Mouse (Mus musculus): ENCODE measurements around the gene Stat1. TPM values are rescaled to one million over a fixed set of nuclear protein-coding genes. Genes with fewer than 3 reads are reported as not detected.
A peak's percentile ranks its signal among the peaks of the same experiment; 100 is the strongest.

Stat1 gene
- polyA plus RNA-seq, 1 experiment from 2014 or later = 25.1 TPM

DNA sequence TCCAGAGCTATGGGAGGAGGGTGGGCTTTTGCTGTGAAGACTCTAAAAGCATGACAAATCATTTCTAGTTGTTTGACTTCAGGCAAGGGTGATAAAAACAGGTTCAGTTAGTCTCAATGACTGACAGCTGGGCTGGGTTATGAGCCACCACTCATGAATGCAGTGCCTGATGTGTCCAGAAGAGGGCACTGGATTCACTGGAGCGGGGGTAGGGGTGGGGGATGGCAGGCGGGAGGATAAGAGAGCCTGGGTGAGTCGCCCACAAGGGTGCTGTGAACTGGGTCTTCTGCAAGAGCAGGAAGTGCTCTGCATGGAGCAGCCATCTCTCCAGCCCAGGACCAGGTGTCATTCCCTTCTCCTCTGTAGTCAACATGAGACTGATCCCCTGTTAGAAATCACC lies 50.8 kb downstream of the Stat1 start:
- WGBS = 15% methylated on average over 3 of the region's 3 CpGs
- H3K4me2 ChIP-seq = no peak overlapping the region
- no peaks in the 10 kb centered on the region for H3K36me3 ChIP-seq
- no peak overlapping the region for H3K27ac ChIP-seq
- no peaks in the 10 kb centered on the region for H3K27me3 ChIP-seq (replicated peaks)
- H3K4me1 ChIP-seq = 0 out of 2 replicates have a peak, but pooled peaks cover 5% of the 10 kb centered on the region
- no peak overlapping the region for H3K4me3 ChIP-seq (replicated peaks)
- H3K9me3 ChIP-seq = no peaks in the 10 kb centered on the region
- ATAC-seq (ENCODE audit: insufficient read depth, low FRiP score, low read depth) = peak; percentile 60
- H3K9ac ChIP-seq = no peak overlapping the region

DNA sequence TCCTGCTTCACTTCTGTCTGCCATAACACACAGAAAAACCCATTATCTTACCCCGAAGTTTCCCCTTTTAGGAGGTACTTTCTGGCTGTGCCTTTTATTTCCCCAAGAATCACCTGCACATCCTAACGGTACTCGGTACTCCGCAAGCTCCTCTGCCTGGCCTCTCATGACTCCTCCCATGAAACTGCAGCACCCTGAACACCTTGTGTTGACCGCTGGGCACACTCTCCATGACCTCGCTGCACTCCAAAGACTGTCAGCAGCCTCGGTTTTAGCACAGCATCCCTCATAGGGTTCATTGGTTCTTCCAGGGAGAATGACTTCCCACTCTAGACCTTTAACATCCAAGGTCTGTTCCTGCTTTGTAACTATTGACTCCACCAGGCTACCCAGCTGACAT lies 51.5 kb downstream of the Stat1 start:
- no peak for ATAC-seq (ENCODE audit: insufficient read depth, low FRiP score, low read depth)
- H3K9ac ChIP-seq = no peak overlapping the region
- no peak overlapping the region for H3K4me3 ChIP-seq (replicated peaks)
- no peaks in the 10 kb centered on the region for H3K36me3 ChIP-seq
- H3K4me1 ChIP-seq = 0 out of 2 replicates have a peak, but pooled peaks cover 5% of the 10 kb centered on the region
- no peak overlapping the region for H3K4me2 ChIP-seq
- H3K9me3 ChIP-seq = no peaks in the 10 kb centered on the region
- no peak overlapping the region for H3K27ac ChIP-seq
- no peaks in the 10 kb centered on the region for H3K27me3 ChIP-seq (replicated peaks)
- WGBS = 72% methylated on average over 7 of the region's 7 CpGs

- Histone ChIP-seq H3K27ac (no peak overlapping the region), H3K9me3 (no peaks in the 10 kb centered on the region), H3K9ac (no peak overlapping the region), H3K36me3 (no peaks in the 10 kb centered on the region), H3K4me1 (0 out of 2 replicates have a peak, but pooled peaks cover 5% of the 10 kb centered on the region), H3K27me3 (replicated peaks) (no peaks in the 10 kb centered on the region), H3K4me3 (replicated peaks) (no peak overlapping the region), H3K4me2 (no peak overlapping the region)
- WGBS = 52% methylated on average over 8 of the region's 8 CpGs
- no peak for ATAC-seq (ENCODE audit: insufficient read depth, low FRiP score, low read depth)
Measured at GRCm38 (mm10) chr1:52171271-52171670, 52.0 kb downstream of the Stat1 start.

DNA sequence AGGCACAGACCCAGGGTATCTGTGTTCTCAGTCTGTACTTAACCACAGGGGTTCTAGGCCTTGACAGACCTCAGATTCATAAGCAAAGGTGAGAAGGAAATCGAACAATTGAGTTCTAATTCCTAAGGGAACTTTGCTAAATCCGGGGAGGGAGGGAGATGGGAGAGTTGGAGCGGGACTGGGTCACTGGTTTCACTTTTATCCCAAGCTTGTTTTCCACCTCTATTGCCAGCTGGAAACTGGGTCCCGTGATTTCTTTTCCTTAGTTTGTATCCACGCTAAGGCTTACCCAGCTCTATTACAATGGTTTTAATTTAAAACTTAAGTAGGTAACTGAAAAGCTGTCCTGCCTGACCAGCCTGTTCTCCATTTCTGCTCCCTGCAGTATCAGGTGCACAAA lies 56.1 kb downstream of the Stat1 start:
- Histone ChIP-seq H3K4me3 (replicated peaks) (no peak overlapping the region), H3K27me3 (replicated peaks) (no peaks in the 10 kb centered on the region), H3K9me3 (no peaks in the 10 kb centered on the region), H3K4me1 (no peaks in the 10 kb centered on the region), H3K4me2 (no peak overlapping the region), H3K9ac (no peak overlapping the region), H3K27ac (no peak overlapping the region), H3K36me3 (no peaks in the 10 kb centered on the region)
- WGBS = 76% methylated on average over 5 of the region's 5 CpGs
- no peak for ATAC-seq (ENCODE audit: insufficient read depth, low FRiP score, low read depth)

DNA sequence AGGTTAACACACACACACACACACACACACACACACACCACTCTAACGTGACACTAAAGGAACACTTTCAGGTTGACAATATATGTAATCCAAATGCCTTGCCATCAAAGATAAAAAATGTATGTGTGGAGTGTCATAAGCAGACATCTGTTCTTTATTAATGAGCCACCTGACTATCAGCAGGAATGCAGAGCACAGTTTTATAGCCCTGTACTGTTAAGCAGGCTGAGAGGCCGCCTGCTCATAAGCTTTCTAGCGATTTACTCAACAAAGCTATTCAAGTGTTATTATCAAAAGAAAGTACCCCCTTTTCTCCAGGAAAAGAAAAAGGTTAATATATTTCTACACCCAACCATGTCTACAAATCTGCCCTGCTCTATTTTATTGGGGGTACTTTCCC lies 56.7 kb downstream of the Stat1 start:
- H3K4me2 ChIP-seq = no peak overlapping the region
- no peaks in the 10 kb centered on the region for H3K4me1 ChIP-seq
- H3K9me3 ChIP-seq = no peaks in the 10 kb centered on the region
- WGBS = 61% methylated on average over 3 of the region's 3 CpGs
- H3K27me3 ChIP-seq (replicated peaks) = no peaks in the 10 kb centered on the region
- ATAC-seq (ENCODE audit: insufficient read depth, low FRiP score, low read depth) = no peak
- no peaks in the 10 kb centered on the region for H3K36me3 ChIP-seq
- no peak overlapping the region for H3K27ac ChIP-seq
- H3K9ac ChIP-seq = no peak overlapping the region
- H3K4me3 ChIP-seq (replicated peaks) = no peak overlapping the region

- H3K27ac ChIP-seq = no peak overlapping the region
- H3K4me2 ChIP-seq = no peak overlapping the region
- H3K9ac ChIP-seq = no peak overlapping the region
- no peaks in the 10 kb centered on the region for H3K36me3 ChIP-seq
- H3K4me1 ChIP-seq = no peaks in the 10 kb centered on the region
- WGBS = 81% methylated on average over 2 of the region's 2 CpGs
- no peak for ATAC-seq (ENCODE audit: insufficient read depth, low FRiP score, low read depth)
- no peak overlapping the region for H3K4me3 ChIP-seq (replicated peaks)
- H3K27me3 ChIP-seq (replicated peaks) = no peaks in the 10 kb centered on the region
- no peaks in the 10 kb centered on the region for H3K9me3 ChIP-seq
Measured at GRCm38 (mm10) chr1:52176999-52177398, 57.8 kb downstream of the Stat1 start.

DNA sequence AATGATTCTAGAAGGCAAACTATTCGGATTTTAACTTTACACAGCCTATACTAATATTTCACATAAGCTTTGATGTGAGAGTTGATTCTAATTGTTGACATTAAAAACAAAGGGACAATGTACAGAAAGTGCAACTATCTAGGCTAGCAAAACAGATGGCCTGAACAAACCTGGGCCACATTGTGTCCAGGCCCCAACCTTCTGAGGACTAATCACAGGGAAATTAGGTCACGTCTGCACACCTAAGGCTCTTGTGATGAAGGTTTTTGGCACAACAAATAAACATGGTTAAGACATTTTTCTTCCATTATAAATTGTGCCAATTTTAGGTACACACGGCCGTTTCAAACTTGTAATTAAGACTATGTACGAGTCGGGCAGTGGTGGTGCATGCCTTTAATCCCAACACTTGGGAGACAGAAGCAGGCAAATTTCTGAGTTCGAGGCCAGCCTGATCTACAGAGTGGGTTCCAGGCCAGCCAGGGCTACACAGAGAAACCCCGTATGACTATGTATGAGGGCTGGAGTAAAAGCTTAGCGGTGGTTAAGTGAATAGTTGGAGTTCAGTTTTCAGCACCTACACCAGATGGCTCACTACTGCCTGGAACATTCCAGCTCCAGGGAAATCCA lies 60.8 kb downstream of the Stat1 start:
- no peak overlapping the region for H3K4me3 ChIP-seq (replicated peaks)
- H3K27ac ChIP-seq = no peak overlapping the region
- H3K4me1 ChIP-seq = no peaks in the 10 kb centered on the region
- H3K4me2 ChIP-seq = no peak overlapping the region
- WGBS = 89% methylated on average over 9 of the region's 9 CpGs
- no peaks in the 10 kb centered on the region for H3K9me3 ChIP-seq
- no peak overlapping the region for H3K9ac ChIP-seq
- H3K36me3 ChIP-seq = no peaks in the 10 kb centered on the region
- H3K27me3 ChIP-seq (replicated peaks) = no peaks in the 10 kb centered on the region
- ATAC-seq (ENCODE audit: insufficient read depth, low FRiP score, low read depth) = no peak

DNA sequence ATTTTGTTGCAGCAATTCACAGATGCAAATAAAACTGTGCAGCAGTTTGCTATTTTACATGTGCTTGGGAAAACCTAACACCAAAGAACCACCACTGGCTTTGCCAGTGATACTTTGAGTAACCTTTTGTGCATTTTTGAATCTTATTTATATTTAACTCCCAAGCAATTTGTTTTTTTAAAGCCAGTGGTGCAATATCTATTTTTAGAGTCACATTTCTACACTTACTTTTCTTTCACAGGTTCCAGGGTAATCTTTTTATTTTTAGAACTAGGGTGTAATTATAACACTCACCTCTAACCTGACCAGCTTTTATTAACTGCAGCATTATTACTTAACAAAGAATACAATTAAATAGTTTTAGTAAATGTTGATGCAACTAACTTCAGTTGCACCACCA lies 62.8 kb downstream of the Stat1 start:
- no peaks in the 10 kb centered on the region for H3K27me3 ChIP-seq (replicated peaks)
- no peak overlapping the region for H3K4me3 ChIP-seq (replicated peaks)
- H3K36me3 ChIP-seq = no peaks in the 10 kb centered on the region
- H3K4me2 ChIP-seq = no peak overlapping the region
- ATAC-seq (ENCODE audit: insufficient read depth, low FRiP score, low read depth) = no peak
- no peaks in the 10 kb centered on the region for H3K9me3 ChIP-seq
- H3K4me1 ChIP-seq = no peaks in the 10 kb centered on the region
- H3K9ac ChIP-seq = no peak overlapping the region
- H3K27ac ChIP-seq = no peak overlapping the region

DNA sequence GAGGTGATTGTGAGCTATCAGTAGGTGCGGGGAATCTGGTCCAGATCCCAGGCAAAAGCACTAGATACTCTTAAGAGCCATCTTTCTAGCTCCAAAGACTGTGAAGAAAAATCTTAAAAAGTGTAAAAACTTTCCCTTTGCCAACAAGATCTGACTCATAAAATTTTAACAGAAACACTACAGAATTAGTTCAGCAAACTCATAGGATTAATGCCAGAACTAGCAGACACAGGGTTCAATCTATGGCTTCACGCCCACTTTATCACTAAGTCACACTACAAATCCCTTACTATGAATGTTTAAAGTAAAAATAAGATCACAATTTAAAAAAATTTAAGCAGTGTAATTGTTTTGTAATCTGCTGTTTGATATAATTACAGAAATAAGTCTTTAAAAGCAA lies 63.8 kb downstream of the Stat1 start:
- ATAC-seq (ENCODE audit: insufficient read depth, low FRiP score, low read depth) = no peak
- Histone ChIP-seq H3K27ac (no peak overlapping the region), H3K9me3 (no peaks in the 10 kb centered on the region), H3K4me2 (no peak overlapping the region), H3K9ac (no peak overlapping the region), H3K27me3 (replicated peaks) (no peaks in the 10 kb centered on the region), H3K4me3 (replicated peaks) (no peak overlapping the region), H3K4me1 (no peaks in the 10 kb centered on the region), H3K36me3 (no peaks in the 10 kb centered on the region)
- 72% methylated on average over 2 of the region's 2 CpGs for WGBS

Other genes starting within 250 kb of the Stat1 start
- 63.0 and 63.8 TPM in 2 replicates for gene Myo1b, start 203.4 kb upstream of the Stat1 start, polyA plus RNA-seq (2015; fragmentation: Nextera tagmentation; extraction: Ambion mirVana)
- 2.5 and 2.6 TPM in 2 replicates for gene Stat4, start 132.3 kb upstream of the Stat1 start, polyA plus RNA-seq (2015; fragmentation: Nextera tagmentation; extraction: Ambion mirVana)
- 21.7 and 23.3 TPM in 2 replicates for gene Gls, start 113.8 kb downstream of the Stat1 start, polyA plus RNA-seq (2015; fragmentation: Nextera tagmentation; extraction: Ambion mirVana)